Mouse (Mus musculus) bone marrow macrophage, adult 2 months (primary cell): ENCODE data around the gene Spp1. TPM values are rescaled to one million over a fixed set of nuclear protein-coding genes. Genes with fewer than 3 reads are reported as not detected.

Experiments used
- H3K27ac ChIP-seq: 2 replicates; pipeline ENCODE4 v1.5.1; 2012; ENCODE audit warnings: low read depth, low read length; ENCODE audit not compliant: insufficient read depth
- H3K4me1 ChIP-seq: 2 replicates; pipeline ENCODE4 v1.6.1; 2012; ENCODE audit warnings: low read length; ENCODE audit not compliant: control insufficient read depth, insufficient read depth
- H3K4me3 ChIP-seq: 2 replicates; pipeline ENCODE4 v1.5.1; 2012; ENCODE audit warnings: mild to moderate bottlenecking, low read length, moderate library complexity; ENCODE audit not compliant: insufficient read depth
- CTCF ChIP-seq: IDR thresholded peaks from 2 replicates; pipeline ENCODE4 v1.5.1; 2012; ENCODE audit warnings: low read depth, mild to moderate bottlenecking, low read length, moderate library complexity
- POLR2A ChIP-seq: IDR thresholded peaks from 2 replicates; pipeline ENCODE4 v1.6.1; 2012; ENCODE audit warnings: mild to moderate bottlenecking, low read depth, low read length, borderline replicate concordance
- polyA plus RNA-seq: library from polyadenylated mRNA; stranded (reverse); fragments of >200 nt; gene quantifications from 2 replicates; pipeline ENCODE4 v1.2.4, GENCODE M21; 2012; ENCODE audit not compliant: missing spikeins, insufficient read depth, insufficient read length

Spp1 gene
- polyA plus RNA-seq, 1 experiment = 522 TPM

DNA sequence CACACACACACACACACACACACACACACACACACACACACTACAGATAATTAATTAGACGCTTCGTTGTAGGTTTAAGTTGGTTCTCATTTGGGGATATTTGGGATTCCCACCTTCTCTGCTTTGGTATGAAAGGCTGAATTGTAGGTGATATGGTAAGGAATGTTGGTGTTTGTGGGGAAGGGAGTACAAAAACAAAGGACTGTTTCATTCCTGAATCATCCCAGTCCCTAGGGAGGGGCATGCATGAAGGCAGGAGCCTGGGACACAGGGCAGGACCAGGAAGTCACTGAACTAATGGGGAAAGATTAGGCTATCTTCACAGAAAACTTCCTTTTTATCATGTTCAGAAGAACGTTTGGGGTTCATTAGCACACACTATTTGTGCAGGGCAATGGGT lies 31.6 kb upstream of the Spp1 start:
- Histone ChIP-seq H3K4me1 (peaks cover 15% of the 10 kb centered on the region), H3K4me3 (no peak overlapping the region), H3K27ac (no peak overlapping the region)
- no peak for TF ChIP-seq CTCF
- no peak for TF ChIP-seq POLR2A

DNA sequence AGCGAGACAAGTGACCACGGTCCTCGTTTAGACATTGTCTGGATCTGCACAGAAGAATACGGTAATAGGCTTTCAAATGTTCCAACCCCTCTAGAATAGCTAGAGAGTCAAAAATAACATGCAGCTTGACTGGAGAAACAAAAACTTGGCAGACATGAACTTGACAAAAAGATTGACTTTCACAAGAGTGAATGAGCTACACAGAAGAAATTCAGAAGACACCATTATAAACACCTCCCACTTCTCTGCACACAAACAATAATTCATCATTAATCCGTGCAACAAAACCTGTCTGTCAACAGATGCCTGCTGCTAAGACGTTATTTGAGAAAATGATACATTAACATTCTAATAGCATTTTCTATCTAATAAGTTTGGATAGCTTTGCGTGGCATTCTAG lies 30.4 kb upstream of the Spp1 start:
- Histone ChIP-seq H3K4me3 (no peak overlapping the region), H3K27ac (no peak overlapping the region), H3K4me1 (peaks cover 17% of the 10 kb centered on the region)
- TF ChIP-seq CTCF (no peak), POLR2A (no peak)

DNA sequence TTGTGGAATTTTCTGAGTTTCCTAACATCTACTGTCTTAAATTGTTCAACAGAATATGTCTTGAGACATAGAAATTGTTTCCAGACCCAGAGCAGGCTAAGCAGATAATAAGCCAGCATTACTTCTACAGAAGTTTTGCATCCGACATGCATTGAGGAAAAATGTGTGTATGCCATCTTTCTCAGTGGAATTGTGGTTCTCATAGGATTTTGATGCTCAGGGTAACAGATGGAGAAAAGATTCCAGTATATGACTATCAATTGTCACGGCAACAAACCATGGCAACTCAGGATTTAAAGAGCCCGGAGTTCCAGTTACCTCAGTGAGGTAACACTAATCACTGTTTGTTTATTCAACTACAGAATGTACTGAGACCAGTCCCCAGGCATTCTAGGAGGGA lies 29.9 kb upstream of the Spp1 start:
- no peak overlapping the region for H3K4me3 ChIP-seq
- no peak for TF ChIP-seq CTCF
- no peak for TF ChIP-seq POLR2A
- peaks cover 17% of the 10 kb centered on the region for H3K4me1 ChIP-seq
- no peak overlapping the region for H3K27ac ChIP-seq

DNA sequence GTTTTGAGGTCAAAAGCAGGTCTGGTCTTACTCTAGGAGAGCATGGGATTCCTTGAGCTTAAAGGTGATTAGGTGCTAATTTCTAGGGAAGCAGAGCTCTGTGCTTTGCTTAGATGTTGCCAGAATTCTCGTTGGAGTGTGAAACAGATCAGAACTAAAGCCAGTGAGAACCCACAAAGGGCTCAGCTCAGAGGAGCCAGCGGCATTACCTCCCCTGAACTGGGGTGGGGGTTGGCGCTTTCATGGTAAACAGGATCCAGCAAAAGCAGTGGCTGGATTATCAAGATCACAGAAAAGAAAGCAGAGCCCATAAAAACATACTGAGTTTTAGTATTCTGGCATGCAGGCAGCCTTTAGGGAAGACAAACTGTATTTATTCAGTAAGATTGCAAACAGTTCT lies 28.2 kb upstream of the Spp1 start:
- H3K27ac ChIP-seq = no peak overlapping the region
- no peak overlapping the region for H3K4me3 ChIP-seq
- no peak for TF ChIP-seq CTCF
- TF ChIP-seq POLR2A = no peak
- peaks cover 17% of the 10 kb centered on the region for H3K4me1 ChIP-seq

DNA sequence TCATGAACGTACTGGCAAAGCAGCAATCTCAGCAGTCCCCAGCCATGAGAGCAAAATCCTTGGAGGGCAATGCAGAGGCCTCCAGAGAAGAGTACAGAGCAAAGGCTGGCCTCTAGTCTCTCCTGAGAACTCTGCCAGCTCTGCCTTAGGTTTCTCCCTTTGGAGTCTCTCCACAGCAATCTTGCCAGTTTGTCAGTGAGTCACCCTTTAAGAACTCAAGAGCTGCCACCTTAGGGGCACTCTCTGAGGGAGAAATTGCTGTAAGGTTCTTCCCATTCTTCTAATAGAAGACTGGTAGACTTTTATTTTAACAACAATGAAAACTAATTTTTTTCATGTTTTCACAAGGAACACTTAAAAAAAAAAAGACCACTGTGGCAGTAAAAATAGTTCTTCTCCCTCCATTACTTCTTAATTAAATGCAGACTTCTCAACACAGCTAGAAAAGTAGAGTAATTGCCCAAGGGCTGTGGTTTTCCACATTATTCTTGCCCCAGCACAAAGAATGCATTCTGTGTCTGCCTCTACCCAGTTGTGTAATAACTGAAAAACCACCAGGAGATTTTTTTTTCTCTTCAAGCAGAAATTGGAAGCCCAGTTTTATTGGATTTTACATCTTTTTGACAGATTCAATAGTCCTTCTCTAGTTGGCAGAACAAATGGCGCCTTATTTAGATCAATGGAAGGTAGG lies 27.2 kb upstream of the Spp1 start:
- TF ChIP-seq CTCF = no peak
- TF ChIP-seq POLR2A = no peak
- peaks cover 17% of the 10 kb centered on the region for H3K4me1 ChIP-seq
- peak overlapping the region; percentile 69 for H3K27ac ChIP-seq
- no peak overlapping the region for H3K4me3 ChIP-seq

DNA sequence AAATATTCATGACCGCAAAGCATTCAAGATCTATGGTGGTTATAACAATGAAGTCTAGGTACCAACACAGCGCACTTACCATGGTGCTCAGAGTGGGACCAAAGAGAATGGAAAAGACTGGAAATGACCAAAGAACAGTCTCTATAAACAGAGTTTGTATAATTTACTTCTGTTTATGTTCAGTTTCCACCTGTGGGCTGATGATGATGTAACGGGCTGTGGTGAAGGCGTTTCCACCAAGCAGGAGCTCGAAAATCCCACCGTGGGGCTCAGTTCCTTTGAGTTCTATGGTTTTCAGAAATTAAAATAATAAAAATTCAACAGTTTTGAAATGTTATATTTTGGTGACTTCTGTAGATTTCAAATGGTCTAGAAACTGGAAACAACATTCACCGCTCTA lies 26.4 kb upstream of the Spp1 start:
- no peak for TF ChIP-seq CTCF
- Histone ChIP-seq H3K27ac (no peak overlapping the region), H3K4me1 (peaks cover 17% of the 10 kb centered on the region), H3K4me3 (no peak overlapping the region)

DNA sequence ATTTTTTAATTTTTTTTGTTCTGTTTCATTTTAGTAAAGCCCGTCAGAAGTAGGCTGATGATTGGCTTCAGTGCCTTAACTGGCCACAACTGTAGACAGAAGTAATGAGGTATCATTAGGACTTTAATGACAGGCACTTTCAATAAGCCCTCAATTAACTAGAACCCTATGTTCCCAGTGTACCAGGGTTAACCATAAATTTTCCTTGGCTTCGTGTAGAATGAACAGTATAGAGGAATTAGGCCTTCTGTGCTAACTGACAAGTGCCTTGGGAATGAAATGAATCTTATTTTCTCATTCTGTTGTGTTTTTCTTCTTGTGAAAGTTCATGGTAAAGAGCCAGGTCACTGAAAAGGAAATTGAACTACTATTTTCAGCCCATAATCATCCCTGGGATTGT lies 18.9 kb upstream of the Spp1 start:
- TF ChIP-seq CTCF = no peak
- TF ChIP-seq POLR2A = no peak
- Histone ChIP-seq H3K27ac (no peak overlapping the region), H3K4me3 (no peak overlapping the region)

DNA sequence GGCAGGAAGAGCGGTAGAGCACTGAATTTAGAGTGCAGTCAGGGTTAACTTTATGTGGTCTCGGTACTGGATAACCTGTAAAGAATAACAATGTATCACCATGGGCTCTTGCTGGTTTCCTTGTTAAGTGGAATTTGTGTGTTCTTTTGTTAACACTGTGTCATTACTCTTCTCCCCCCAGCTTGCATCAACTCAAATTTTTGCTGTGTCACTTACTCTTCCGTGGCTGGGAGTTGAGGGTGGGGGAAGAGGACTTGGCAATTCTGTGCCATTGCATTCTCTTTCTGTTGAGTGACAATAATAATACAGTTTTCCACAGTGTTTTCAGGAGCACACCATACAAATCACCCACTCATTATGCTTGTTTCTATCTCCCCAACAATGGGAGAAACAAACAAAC lies 17.9 kb upstream of the Spp1 start:
- H3K4me1 ChIP-seq = peaks cover 4% of the 10 kb centered on the region
- no peak for TF ChIP-seq POLR2A
- TF ChIP-seq CTCF = no peak
- H3K27ac ChIP-seq = no peak overlapping the region
- no peak overlapping the region for H3K4me3 ChIP-seq

More for the DNA sequence above, 18.9 kb upstream of the Spp1 start:
- H3K4me1 ChIP-seq = peaks cover 4% of the 10 kb centered on the region

DNA sequence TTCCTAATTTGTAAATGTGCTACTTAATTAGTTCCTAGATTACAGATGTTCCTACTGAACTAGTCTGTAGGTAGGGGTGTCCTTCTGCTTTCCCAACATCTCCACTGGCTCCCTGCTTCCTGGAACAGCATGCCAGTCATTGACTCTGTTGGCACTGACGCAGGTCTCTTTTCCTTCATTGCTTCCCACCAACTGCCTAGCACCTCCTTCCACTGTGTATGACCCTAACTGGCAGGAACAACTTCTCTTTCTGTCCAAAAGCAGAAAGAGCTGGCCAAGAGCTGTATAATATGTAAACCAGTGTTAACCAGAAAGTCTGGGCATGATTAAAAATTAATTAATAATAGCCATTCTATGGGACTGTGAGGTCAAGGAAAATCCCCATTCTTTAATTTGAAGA lies 17.2 kb upstream of the Spp1 start:
- TF ChIP-seq CTCF (no peak), POLR2A (no peak)
- Histone ChIP-seq H3K4me1 (peaks cover 4% of the 10 kb centered on the region), H3K27ac (no peak overlapping the region), H3K4me3 (no peak overlapping the region)

DNA sequence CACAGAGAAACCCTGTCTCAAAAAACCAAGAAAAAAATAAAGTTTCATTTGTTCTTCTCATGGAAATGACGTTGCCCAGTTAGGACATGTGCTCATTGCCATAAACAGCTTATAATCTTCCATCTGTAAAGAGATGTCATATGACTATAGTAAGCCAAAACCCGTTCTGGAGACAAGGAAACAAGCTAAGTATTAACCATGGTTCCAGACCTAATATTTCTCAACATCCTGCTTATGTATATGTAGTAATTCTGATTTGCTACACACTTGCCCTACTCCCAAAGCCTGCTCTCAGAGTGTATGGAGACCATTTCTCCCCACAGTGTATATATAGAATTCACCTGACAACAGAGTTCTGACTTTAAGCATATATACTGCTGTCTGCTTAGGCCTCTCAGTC lies 12.9 kb upstream of the Spp1 start:
- Histone ChIP-seq H3K4me1 (peaks cover 16% of the 10 kb centered on the region), H3K27ac (no peak overlapping the region), H3K4me3 (no peak overlapping the region)
- TF ChIP-seq CTCF (no peak), POLR2A (no peak)

DNA sequence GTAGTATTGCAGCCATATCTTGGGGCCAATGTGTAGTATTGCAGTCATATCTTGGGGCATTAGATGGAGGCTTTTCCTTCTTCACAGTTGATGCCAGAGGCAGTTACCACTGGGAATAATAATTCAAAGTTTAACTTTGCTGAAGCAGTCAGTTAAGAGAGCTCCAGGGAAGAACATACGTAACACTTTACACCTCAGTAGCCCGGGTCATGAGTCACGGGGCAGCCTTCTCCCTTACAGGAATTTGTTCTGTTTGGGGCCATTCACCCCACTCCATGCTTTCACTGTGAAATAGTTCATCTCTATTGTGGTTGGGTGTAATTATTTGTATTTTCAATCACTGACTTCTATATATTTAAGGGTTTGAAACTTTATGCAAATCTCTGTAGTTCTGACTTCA lies 11.1 kb upstream of the Spp1 start:
- Histone ChIP-seq H3K4me3 (no peak overlapping the region), H3K4me1 (peaks cover 15% of the 10 kb centered on the region), H3K27ac (no peak overlapping the region)
- TF ChIP-seq CTCF = no peak
- TF ChIP-seq POLR2A = no peak
